Mouse (Mus musculus) CD4-positive naive resting alpha-beta T cell, adult 76 days (primary cell): ENCODE measurements around the gene Mfsd5. TPM values are rescaled to one million over a fixed set of nuclear protein-coding genes. Genes with fewer than 3 reads are reported as not detected.

ENCODE experiments used
- total RNA-seq: library from RNA; stranded (reverse); gene quantifications from one replicate; pipeline ENCODE4 v1.2.4, GENCODE M21; 2023

Gene Mfsd5
- total RNA-seq, result 28.3 TPM

DNA sequence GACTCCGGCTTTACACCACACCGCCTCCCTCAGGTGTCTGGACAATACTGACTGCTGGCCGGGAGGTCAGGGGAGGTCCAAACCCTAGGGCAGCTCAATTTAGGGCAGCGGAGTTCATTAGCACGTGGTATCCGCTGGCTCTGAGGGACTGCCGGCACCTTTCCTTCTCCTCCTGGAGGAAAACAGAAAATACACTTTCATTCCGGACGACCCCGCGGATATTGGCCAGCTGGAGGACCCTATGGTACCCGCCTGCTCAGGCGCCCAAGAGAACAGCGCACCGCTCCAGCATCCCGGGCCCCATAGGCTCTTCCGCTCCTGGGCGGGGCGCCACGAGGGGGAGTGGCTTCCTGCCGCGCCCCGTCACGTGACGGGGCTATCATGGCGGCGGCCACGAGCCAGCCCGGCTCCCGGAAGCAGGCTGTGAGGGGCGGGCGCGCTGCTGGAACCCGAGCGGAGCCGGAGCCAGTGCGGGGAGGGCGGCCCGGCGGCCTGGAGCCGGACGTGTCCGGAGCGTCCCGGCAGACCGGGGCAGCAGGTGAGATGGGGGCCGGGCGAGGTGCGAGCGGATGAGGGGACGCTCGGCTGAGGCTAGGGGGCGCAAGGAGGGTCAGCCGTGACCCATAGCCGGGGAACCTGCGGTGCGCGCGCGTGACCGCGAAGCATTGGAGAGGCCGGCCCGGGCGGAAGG lies at the start of gene Mfsd5:
Gene Mfsd5 (plus strand): TSS at position 363 of the 691 bp plus-strand sequence.

DNA sequence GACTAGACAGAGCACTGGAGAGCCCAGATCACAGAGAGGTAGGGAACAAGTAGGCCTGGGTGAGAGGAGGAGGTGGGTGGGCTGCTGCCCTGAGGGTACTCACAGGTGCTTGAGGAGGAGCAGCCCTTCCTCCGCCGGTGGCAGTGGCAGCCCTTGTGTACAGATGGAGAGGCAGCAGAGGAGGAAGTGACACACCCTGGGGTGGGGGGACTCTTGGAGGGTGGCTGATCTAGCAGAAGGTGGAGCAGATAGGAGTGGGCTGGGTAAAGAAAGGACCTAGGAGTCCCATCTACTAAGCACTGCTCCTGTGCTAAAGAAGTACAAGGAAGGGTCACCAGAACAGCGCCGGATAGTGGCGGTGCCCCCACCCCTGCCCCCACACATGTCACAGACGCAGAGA lies 47.5 kb upstream of the Mfsd5 start, which contains the start of gene Itgb7:
Gene Itgb7 (minus strand): TSS at position 197 of the 400 bp plus-strand sequence.

DNA sequence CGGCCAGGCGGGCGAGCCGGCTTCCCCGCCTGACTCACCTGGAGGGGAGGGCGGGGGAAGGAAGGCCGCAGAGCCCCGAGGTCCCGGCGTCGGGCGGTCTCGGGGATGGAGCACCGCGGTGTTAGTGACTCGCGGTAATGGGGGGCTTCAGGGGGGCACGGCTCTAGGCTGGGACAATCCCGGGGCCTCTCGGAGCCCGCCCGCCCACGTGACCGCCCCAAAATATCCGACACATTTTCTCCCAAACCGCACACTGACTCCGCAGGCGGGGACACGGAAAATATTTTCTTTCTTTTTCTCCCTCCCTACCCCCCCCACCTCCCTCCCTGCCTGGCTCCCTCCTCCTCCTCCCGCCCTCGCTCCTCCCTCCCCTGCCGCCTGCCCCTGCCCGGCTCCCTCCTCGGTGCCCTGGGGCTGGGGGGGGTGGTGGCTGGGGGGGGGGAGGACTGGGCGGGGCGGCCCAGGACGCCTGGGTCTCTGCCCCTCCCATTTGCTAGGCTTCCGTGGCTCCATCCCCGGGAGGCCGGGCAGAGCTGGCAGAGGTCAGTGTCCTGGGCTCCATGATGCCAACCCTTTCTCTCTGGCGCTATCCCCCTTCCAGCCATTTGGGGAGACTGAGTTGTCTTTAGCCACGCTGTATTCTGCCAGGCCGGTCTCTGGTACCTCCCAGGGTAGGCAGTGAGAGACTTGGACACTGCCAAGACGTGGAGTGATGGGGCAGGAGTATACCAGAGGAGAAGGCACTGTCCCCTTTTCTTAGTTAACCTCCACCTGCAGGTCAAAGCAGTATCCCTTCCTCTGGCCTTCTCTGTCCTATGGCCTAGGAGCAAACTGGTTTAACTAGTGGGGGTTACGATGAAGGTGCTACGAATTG lies 21.8 kb upstream of the Mfsd5 start, which contains the start of gene Rarg:
Gene Rarg (minus strand): TSS at position 316 of the 874 bp plus-strand sequence.

DNA sequence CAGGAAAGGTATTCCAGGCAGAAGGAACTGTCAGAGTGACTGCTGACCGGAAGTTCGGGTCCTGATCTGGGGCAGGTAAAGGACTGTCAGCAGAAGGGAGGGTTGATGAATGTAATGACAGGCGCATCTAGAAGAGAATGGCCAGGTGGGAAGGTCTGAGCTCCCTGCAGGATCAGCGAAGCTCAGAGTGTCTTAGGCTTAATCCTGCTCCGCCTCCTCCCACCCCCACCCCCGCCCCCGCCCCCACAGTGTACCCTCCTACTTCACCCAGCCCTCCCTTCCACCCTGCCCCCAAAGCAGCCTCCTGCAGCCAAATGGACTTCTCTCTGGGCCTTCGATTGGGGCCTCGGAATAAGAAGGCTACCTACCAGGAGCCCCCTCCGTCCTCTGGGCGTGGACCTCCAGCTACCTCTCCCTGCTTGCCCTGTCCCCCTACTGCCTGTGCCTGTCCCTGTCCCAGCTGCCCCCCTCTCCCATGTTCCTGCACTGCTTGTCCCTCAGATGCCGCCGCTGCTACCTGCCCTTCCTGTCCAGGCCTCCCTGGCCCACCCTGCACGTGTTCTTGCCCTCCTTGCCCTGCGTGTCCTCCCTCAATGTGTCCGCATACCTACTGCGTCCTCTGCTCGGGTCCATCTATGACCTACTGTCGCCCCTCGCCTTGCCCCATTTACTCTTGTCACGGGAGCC lies 8.8 kb upstream of the Mfsd5 start, which contains the start of gene Gm9918:
Gene Gm9918 (plus strand): TSS at position 290 of the 687 bp plus-strand sequence.

DNA sequence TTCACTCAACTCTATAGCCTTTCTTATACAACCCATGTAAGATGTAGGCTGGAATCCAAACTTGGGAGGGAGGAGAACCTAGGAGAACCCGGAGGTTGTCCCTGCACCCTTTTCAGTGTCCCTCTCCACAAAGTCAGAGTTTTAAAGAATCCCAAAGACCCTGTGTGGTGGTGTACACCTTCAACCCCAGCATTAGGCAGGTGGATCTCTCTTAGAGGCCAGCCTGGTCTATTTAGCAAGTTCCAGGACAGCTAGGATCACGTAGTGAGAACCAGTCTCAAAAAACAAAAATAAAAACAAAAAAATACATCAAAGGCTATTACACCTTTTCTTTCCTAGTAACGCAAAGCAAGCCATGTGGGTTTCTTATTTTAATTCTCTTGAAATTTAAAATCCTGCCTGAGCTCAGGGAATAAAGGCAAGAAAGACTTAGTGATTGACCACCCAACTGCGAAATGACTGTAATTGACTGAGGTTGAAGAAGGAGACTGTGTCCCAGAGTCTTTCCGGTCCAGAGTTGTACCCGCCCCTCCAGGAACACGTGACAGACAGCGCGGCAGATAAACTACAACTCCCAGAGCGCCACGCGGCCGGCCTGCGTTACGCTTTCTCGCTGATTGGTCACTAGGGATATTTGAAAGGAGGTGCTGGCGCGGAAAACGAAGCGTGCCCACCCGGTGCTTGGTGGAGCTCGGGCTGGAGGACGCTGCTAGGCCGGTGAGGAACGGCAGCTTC lies 16.5 kb downstream of the Mfsd5 start, which contains the start of gene Espl1:
Gene Espl1 (plus strand): TSS at position 634 of the 735 bp plus-strand sequence.

DNA sequence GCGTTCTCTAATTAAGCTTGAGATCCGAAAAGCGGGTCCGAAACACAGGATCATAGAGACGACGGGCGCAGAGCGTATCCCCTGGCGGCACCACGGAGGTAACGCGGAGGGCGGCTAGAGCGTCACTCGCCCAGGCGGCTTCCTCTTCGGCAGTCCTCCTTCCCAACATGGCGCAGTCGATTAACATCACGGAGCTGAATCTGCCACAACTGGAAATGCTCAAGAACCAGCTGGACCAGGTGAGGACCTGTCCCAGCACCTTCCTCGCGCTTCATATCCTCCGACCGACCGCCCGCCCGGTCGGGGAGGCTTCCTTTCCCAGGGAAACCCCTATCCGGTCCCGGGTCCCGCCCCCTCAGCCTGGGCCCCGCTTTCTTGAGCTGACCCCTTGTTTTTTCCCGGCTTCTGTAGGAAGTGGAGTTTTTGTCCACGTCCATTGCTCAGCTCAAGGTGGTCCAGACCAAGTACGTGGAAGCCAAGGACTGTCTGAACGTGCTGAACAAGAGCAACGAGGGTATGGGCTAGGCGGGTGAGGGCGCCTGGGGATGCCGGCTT lies 46.8 kb downstream of the Mfsd5 start, which contains the start of gene Pfdn5:
Gene Pfdn5 (plus strand): TSS at position 95 of the 555 bp plus-strand sequence.

Other genes with a start within 250 kb of the Mfsd5 start
- 235 TPM for gene Eif4b, start 205.7 kb upstream of the Mfsd5 start, total RNA-seq
- gene Tns2, start 179.0 kb upstream of the Mfsd5 start, total RNA-seq, result 2.1 TPM
- 36.0 TPM for gene Spryd3, start 143.2 kb upstream of the Mfsd5 start, total RNA-seq
- not detected for gene Igfbp6, start 135.1 kb upstream of the Mfsd5 start, total RNA-seq
- 1.1 TPM for gene Soat2, start 128.9 kb upstream of the Mfsd5 start, total RNA-seq
- gene Zfp740, start 76.2 kb upstream of the Mfsd5 start, total RNA-seq, result 130 TPM
- gene Csad, start 74.7 kb upstream of the Mfsd5 start, total RNA-seq, result 14.5 TPM
- 572 TPM for gene Itgb7, start 47.5 kb upstream of the Mfsd5 start, total RNA-seq
- gene Rarg, start 21.9 kb upstream of the Mfsd5 start, total RNA-seq, result 20.6 TPM
- not detected for gene Gm9918, start 8.9 kb upstream of the Mfsd5 start, total RNA-seq
- 3.8 TPM for gene Espl1, start 16.8 kb downstream of the Mfsd5 start, total RNA-seq
- gene Pfdn5, start 46.7 kb downstream of the Mfsd5 start, total RNA-seq, result 483 TPM
- gene Myg1, start 52.3 kb downstream of the Mfsd5 start, total RNA-seq, result 52.7 TPM
- gene Aaas, start 71.3 kb downstream of the Mfsd5 start, total RNA-seq, result 43.6 TPM
- not detected for gene Sp7, start 87.7 kb downstream of the Mfsd5 start, total RNA-seq
- 134 TPM for gene Sp1, start 126.7 kb downstream of the Mfsd5 start, total RNA-seq
- gene Amhr2, start 165.9 kb downstream of the Mfsd5 start, total RNA-seq, result 0.70 TPM
- 54.2 TPM for gene Prr13, start 179.6 kb downstream of the Mfsd5 start, total RNA-seq
- gene Pcbp2, start 191.1 kb downstream of the Mfsd5 start, total RNA-seq, result 785 TPM
- gene Gm10337, start 224.3 kb downstream of the Mfsd5 start, total RNA-seq, result 43.5 TPM
- gene Map3k12, start 237.6 kb downstream of the Mfsd5 start, total RNA-seq, result 3.7 TPM
- gene Tarbp2, start 238.7 kb downstream of the Mfsd5 start, total RNA-seq, result 55.4 TPM
- gene Npff, start 245.5 kb downstream of the Mfsd5 start, total RNA-seq, result 24.7 TPM